Mouse (Mus musculus) G1E-ER4 (cell line): ENCODE results near the gene Utp3. TPM values are rescaled to one million over a fixed set of nuclear protein-coding genes. Genes with fewer than 3 reads are reported as not detected.

Source experiments
- GATA1 ChIP-seq: IDR thresholded peaks from one replicate; pipeline ENCODE4 v1.8.0; 2012; ENCODE audit warnings: low read length, inconsistent platforms
- polyA plus RNA-seq: library from polyadenylated mRNA; stranded (reverse); fragments of >175 nt; gene quantifications from 2 replicates; pipeline ENCODE4 v1.2.3, GENCODE M21; 2012

Utp3 gene
- polyA plus RNA-seq, 1 experiment: 83.9 TPM

- no peak for TF ChIP-seq GATA1
Measured at GRCm38 (mm10) chr5:88564501-88565147, 10.4 kb downstream of the Utp3 start, which contains the start of gene Rufy3. TSS of gene Rufy3 (plus strand) at chr5:88565040.

- TF ChIP-seq GATA1: no peak
Measured at GRCm38 (mm10) chr5:88565148-88566033, 11.1 kb downstream of the Utp3 start.

GRCm38 (mm10) chr5:88566034-88566841 is 12.0 kb downstream of the Utp3 start:
- peak; percentile 59 for TF ChIP-seq GATA1

GRCm38 (mm10) chr5:88569541-88569940 is 15.3 kb downstream of the Utp3 start:
- no peak for TF ChIP-seq GATA1

GRCm38 (mm10) chr5:88574829-88575228 is 20.6 kb downstream of the Utp3 start:
- no peak for TF ChIP-seq GATA1

- TF ChIP-seq GATA1: no peak
Measured at GRCm38 (mm10) chr5:88575506-88576338, 21.5 kb downstream of the Utp3 start.

- TF ChIP-seq GATA1: no peak
Measured at GRCm38 (mm10) chr5:88580681-88581080, 26.4 kb downstream of the Utp3 start.

GRCm38 (mm10) chr5:88581343-88581742 is 27.1 kb downstream of the Utp3 start:
- TF ChIP-seq GATA1: no peak

- TF ChIP-seq GATA1: no peak
Measured at GRCm38 (mm10) chr5:88583271-88584031, 29.2 kb downstream of the Utp3 start.

GRCm38 (mm10) chr5:88584061-88584460 is 29.8 kb downstream of the Utp3 start:
- TF ChIP-seq GATA1: no peak

- TF ChIP-seq GATA1: no peak
Measured at GRCm38 (mm10) chr5:88586407-88587174, 32.3 kb downstream of the Utp3 start.

GRCm38 (mm10) chr5:88587211-88587934 is 33.1 kb downstream of the Utp3 start:
- TF ChIP-seq GATA1: no peak

GRCm38 (mm10) chr5:88588481-88588880 is 34.2 kb downstream of the Utp3 start:
- TF ChIP-seq GATA1: no peak
